Mouse (Mus musculus): ENCODE measurements around the gene 4930579F01Rik. TPM values are rescaled to one million over a fixed set of nuclear protein-coding genes. Genes with fewer than 3 reads are reported as not detected.

The 4930579F01Rik gene
- not detected in 2 replicates for polyA plus RNA-seq (2012; rRNA removed)

DNA sequence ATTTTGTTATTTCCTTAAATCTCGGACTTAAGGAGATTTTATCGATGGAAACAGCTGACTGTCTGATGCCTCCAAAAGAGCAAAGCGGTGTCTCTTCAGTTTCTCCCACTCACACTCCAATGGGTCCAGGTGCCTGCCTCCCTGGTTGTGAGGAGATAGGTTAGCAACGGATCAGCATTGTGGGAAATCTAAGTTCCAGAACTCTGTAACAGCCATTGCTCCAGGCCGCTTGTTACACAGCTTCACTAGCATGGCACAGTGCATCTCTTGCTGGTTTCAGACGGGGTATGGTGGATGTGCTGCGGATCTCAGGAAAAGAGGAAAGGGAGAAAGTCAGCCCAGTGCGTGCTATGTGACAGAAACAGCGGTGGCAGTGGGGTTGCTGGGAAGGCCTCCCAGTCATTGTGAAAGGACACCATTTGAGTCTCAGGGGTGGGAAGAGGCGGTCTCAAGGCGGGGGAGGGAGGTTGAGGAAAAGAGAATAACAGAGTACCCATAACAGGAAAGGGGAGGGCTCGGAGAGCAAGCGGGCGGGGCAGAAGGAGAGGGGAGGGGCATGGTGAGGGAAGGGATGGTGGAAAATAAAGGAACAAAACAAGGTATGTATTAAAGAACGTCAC is at the start of gene 4930579F01Rik:
TSS of gene 4930579F01Rik (minus strand) at position 143 of the 620 bp plus-strand sequence.
- Histone ChIP-seq H3K27ac (ENCODE audit: insufficient read depth, low read length) (no peak within 1 kb of the TSS), H3K4me3 (replicated peaks; ENCODE audit: insufficient read depth, low read depth, low read length) (no peak within 1 kb of the TSS), H3K4me1 (ENCODE audit: control insufficient read depth, insufficient read depth, low read length) (no peaks in the 10 kb centered on the region), H3K27me3 (ENCODE audit: control insufficient read depth, insufficient read depth, low read length) (no peaks in the 10 kb centered on the region)
- TF ChIP-seq POLR2A (IDR thresholded peaks at IDR 0.05; ENCODE audit: borderline replicate concordance, insufficient read depth, low read length) (no peak), CTCF (IDR thresholded peaks at IDR 0.05; ENCODE audit: borderline replicate concordance, insufficient read depth, low read depth, low read length) (no peak)
- 85% methylated on average over 15 of the region's 15 CpGs for WGBS
- DNase-seq, result no peak

DNA sequence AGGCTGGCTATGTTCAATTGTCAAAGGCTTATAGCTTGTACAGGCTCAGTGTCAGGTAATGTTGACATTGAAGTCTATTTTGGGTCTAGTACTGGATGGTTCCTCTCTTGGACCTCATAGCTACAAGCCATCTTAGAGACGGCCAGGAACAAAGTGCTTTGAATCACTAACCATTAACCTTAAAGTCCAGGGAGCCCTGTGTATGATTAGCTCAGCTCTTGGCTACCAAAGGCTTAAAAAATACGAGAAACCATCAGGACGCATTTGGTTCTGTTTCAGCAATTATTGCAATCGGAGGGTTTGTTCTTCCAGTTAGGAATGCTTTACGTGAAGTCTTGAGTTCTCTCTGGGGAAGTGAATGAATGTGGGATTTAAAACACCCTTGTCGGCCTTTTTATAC is 49.3 kb upstream of the 4930579F01Rik start:
- TF ChIP-seq POLR2A (IDR thresholded peaks at IDR 0.05; ENCODE audit: borderline replicate concordance, insufficient read depth, low read length), result no peak
- TF ChIP-seq CTCF (IDR thresholded peaks at IDR 0.05; ENCODE audit: borderline replicate concordance, insufficient read depth, low read depth, low read length), result no peak
- 95% methylated on average over 6 of the region's 6 CpGs for WGBS
- no peak for DNase-seq
- no peak overlapping the region for H3K27ac ChIP-seq (ENCODE audit: insufficient read depth, low read length)
- H3K4me1 ChIP-seq (ENCODE audit: control insufficient read depth, insufficient read depth, low read length), result no peaks in the 10 kb centered on the region
- no peaks in the 10 kb centered on the region for H3K27me3 ChIP-seq (ENCODE audit: control insufficient read depth, insufficient read depth, low read length)
- H3K4me3 ChIP-seq (replicated peaks; ENCODE audit: insufficient read depth, low read depth, low read length), result no peak overlapping the region

GRCm38 (mm10) chr3:138242021-138242726 is 48.5 kb upstream of the 4930579F01Rik start:
- Histone ChIP-seq H3K4me1 (ENCODE audit: control insufficient read depth, insufficient read depth, low read length) (no peaks in the 10 kb centered on the region), H3K27ac (ENCODE audit: insufficient read depth, low read length) (no peak overlapping the region)

GRCm38 (mm10) chr3:138241371-138241770 is 47.7 kb upstream of the 4930579F01Rik start:
- 50% methylated on average over 6 of the region's 6 CpGs for WGBS
- no peak for TF ChIP-seq POLR2A (IDR thresholded peaks at IDR 0.05; ENCODE audit: borderline replicate concordance, insufficient read depth, low read length)
- TF ChIP-seq CTCF (IDR thresholded peaks at IDR 0.05; ENCODE audit: borderline replicate concordance, insufficient read depth, low read depth, low read length), result no peak
- Histone ChIP-seq H3K27me3 (ENCODE audit: control insufficient read depth, insufficient read depth, low read length) (no peaks in the 10 kb centered on the region), H3K27ac (ENCODE audit: insufficient read depth, low read length) (no peak overlapping the region), H3K4me3 (replicated peaks; ENCODE audit: insufficient read depth, low read depth, low read length) (no peak overlapping the region), H3K4me1 (ENCODE audit: control insufficient read depth, insufficient read depth, low read length) (no peaks in the 10 kb centered on the region)
- no peak for DNase-seq

More at GRCm38 (mm10) chr3:138242021-138242726, 48.5 kb upstream of the 4930579F01Rik start:
- 57% methylated on average over 14 of the region's 14 CpGs for WGBS
- no peak for DNase-seq
- Histone ChIP-seq H3K27me3 (ENCODE audit: control insufficient read depth, insufficient read depth, low read length) (no peaks in the 10 kb centered on the region), H3K4me3 (replicated peaks; ENCODE audit: insufficient read depth, low read depth, low read length) (no peak overlapping the region)
- no peak for TF ChIP-seq POLR2A (IDR thresholded peaks at IDR 0.05; ENCODE audit: borderline replicate concordance, insufficient read depth, low read length)
- TF ChIP-seq CTCF (IDR thresholded peaks at IDR 0.05; ENCODE audit: borderline replicate concordance, insufficient read depth, low read depth, low read length), result no peak

DNA sequence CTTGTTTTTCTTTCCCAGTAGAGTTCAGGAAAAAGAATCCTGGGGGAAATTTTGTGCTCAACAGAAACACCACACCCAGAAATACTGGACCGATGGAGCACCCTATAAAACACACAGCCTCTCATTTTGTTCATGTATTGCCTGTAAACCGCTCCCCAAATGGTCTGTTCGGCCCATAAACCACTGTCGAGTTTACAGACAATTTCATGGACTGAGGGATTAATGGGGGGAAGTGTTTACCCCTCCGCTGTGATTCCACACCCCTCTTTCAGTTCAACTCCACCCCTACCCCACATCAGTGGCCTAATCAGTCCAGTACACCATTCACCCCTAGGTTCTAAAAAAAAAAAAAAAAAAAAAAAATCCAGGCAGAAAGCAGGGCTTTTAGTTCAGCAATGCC is 47.3 kb upstream of the 4930579F01Rik start:
- Histone ChIP-seq H3K27me3 (ENCODE audit: control insufficient read depth, insufficient read depth, low read length) (no peaks in the 10 kb centered on the region), H3K27ac (ENCODE audit: insufficient read depth, low read length) (no peak overlapping the region), H3K4me3 (replicated peaks; ENCODE audit: insufficient read depth, low read depth, low read length) (no peak overlapping the region), H3K4me1 (ENCODE audit: control insufficient read depth, insufficient read depth, low read length) (no peaks in the 10 kb centered on the region)
- no peak for DNase-seq
- TF ChIP-seq CTCF (IDR thresholded peaks at IDR 0.05; ENCODE audit: borderline replicate concordance, insufficient read depth, low read depth, low read length), result no peak
- no peak for TF ChIP-seq POLR2A (IDR thresholded peaks at IDR 0.05; ENCODE audit: borderline replicate concordance, insufficient read depth, low read length)
- 86% methylated on average over 5 of the region's 5 CpGs for WGBS

DNA sequence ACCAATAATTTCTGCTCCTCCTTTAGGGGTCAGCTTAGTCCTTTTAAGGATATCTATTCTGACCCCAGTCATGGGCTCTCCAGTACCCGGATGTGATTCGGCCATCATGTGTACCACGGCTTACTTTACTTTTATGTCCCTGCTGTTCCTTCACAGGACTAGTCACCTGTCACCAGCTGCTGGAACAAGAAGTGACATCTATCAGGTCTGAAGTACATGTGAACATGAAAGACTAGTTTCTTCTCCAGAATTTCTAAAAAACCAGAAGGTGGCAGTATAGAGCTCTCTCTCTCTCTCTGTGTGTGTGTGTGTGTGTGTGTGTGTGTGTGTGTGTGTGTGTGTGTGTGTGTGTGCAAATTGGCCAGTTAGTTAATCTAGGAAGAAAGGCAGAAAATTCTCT is 46.8 kb upstream of the 4930579F01Rik start:
- H3K27ac ChIP-seq (ENCODE audit: insufficient read depth, low read length), result no peak overlapping the region
- DNase-seq, result no peak
- no peaks in the 10 kb centered on the region for H3K4me1 ChIP-seq (ENCODE audit: control insufficient read depth, insufficient read depth, low read length)
- TF ChIP-seq POLR2A (IDR thresholded peaks at IDR 0.05; ENCODE audit: borderline replicate concordance, insufficient read depth, low read length) (no peak), CTCF (IDR thresholded peaks at IDR 0.05; ENCODE audit: borderline replicate concordance, insufficient read depth, low read depth, low read length) (no peak)
- no peak overlapping the region for H3K4me3 ChIP-seq (replicated peaks; ENCODE audit: insufficient read depth, low read depth, low read length)
- WGBS, result 88% methylated on average over 3 of the region's 3 CpGs
- H3K27me3 ChIP-seq (ENCODE audit: control insufficient read depth, insufficient read depth, low read length), result no peaks in the 10 kb centered on the region

DNA sequence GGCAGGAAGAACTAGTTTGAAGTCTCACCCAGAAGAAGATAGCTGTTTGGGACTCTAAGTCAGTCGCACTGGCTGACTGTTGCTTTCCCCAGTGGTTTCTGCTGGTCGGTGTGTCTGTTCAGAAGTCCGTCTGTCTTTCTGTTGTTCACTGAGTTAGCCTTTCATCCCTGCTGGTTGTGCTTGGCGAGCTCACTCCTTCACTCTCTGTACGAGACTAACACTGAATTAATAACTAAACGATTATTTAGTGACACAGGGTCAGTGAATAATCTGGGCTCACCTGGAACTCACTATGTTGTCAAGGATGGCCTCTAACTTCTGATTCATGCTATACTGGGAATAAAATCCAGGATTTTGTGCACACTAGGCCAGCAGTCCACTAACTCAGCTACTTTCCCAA is 45.8 kb upstream of the 4930579F01Rik start:
- Histone ChIP-seq H3K27me3 (ENCODE audit: control insufficient read depth, insufficient read depth, low read length) (no peaks in the 10 kb centered on the region), H3K27ac (ENCODE audit: insufficient read depth, low read length) (no peak overlapping the region), H3K4me3 (replicated peaks; ENCODE audit: insufficient read depth, low read depth, low read length) (no peak overlapping the region), H3K4me1 (ENCODE audit: control insufficient read depth, insufficient read depth, low read length) (no peaks in the 10 kb centered on the region)
- no peak for DNase-seq
- TF ChIP-seq POLR2A (IDR thresholded peaks at IDR 0.05; ENCODE audit: borderline replicate concordance, insufficient read depth, low read length), result no peak
- TF ChIP-seq CTCF (IDR thresholded peaks at IDR 0.05; ENCODE audit: borderline replicate concordance, insufficient read depth, low read depth, low read length), result no peak
- 87% methylated on average over 6 of the region's 6 CpGs for WGBS

- H3K27me3 ChIP-seq (ENCODE audit: control insufficient read depth, insufficient read depth, low read length), result no peaks in the 10 kb centered on the region
- TF ChIP-seq POLR2A (IDR thresholded peaks at IDR 0.05; ENCODE audit: borderline replicate concordance, insufficient read depth, low read length) (no peak), CTCF (IDR thresholded peaks at IDR 0.05; ENCODE audit: borderline replicate concordance, insufficient read depth, low read depth, low read length) (no peak)
- WGBS, result 87% methylated on average over 10 of the region's 10 CpGs
- no peak for DNase-seq
- no peaks in the 10 kb centered on the region for H3K4me1 ChIP-seq (ENCODE audit: control insufficient read depth, insufficient read depth, low read length)
- no peak overlapping the region for H3K4me3 ChIP-seq (replicated peaks; ENCODE audit: insufficient read depth, low read depth, low read length)
- no peak overlapping the region for H3K27ac ChIP-seq (ENCODE audit: insufficient read depth, low read length)
Measured at GRCm38 (mm10) chr3:138238046-138238445, 44.4 kb upstream of the 4930579F01Rik start.

Measured in cerebellum, adult 2 months (tissue).